Mouse (Mus musculus): ENCODE measurements around the gene Ostf1. TPM values are rescaled to one million over a fixed set of nuclear protein-coding genes. Genes with fewer than 3 reads are reported as not detected.

Ostf1 gene
- polyA plus RNA-seq, 1 experiment from 2014 or later: 45.8 TPM

DNA sequence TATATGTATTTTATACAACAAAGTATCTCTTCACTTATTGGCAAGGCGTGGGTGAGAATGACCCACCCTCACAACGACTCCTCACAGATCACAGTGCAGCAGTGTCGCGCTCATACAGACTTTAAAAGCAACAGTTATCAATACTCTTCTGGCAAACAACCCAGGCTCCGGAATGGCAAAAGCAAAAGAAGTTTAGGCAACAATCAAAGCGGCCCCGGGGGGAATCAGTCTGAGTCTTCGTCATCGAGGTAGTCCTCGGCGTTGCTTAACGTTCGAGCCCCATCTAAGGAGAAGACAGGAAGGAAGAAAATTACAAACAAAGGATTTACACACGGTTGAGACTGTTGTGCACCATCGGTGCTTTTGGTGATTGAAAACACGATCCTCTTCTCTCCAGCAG is 50.6 kb downstream of the Ostf1 start:
- H3K27me3 ChIP-seq: no peaks in the 10 kb centered on the region
- H3K4me3 ChIP-seq: no peak overlapping the region
- no peak overlapping the region for H3K27ac ChIP-seq

DNA sequence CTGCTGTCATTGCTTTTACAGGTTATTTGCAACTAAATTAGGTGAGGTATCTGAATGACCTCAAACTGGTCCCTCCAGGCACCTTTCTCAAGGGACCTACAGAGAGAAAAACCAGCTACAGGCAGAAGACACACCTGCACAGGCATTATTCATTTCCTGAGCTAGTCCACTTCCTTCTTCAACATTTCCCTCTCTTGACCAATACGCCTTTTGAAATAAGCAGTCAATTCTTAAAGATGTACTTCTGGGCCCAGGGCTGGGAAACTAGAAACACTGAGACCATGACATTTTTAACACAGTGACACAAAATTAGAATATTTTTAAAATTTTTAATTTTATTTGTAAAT is 52.6 kb downstream of the Ostf1 start:
- 86% methylated on average over 1 of the region's 1 CpGs for WGBS
- no peaks in the 10 kb centered on the region for H3K9me3 ChIP-seq

More for the DNA sequence above, 50.6 kb downstream of the Ostf1 start:
- no peak overlapping the region for H3K9ac ChIP-seq
- peaks cover 16% of the 10 kb centered on the region; the same call in 1 of the 2 replicates for H3K4me1 ChIP-seq
- 87% methylated on average over 16 of the region's 16 CpGs for WGBS
- H3K36me3 ChIP-seq: no peaks in the 10 kb centered on the region
- ATAC-seq (ENCODE audit: insufficient number of reproducible peaks, insufficient read depth, low FRiP score, low TSS enrichment): no peak
- no peak overlapping the region for H3K4me2 ChIP-seq (replicated peaks)
- H3K9me3 ChIP-seq: no peaks in the 10 kb centered on the region

DNA sequence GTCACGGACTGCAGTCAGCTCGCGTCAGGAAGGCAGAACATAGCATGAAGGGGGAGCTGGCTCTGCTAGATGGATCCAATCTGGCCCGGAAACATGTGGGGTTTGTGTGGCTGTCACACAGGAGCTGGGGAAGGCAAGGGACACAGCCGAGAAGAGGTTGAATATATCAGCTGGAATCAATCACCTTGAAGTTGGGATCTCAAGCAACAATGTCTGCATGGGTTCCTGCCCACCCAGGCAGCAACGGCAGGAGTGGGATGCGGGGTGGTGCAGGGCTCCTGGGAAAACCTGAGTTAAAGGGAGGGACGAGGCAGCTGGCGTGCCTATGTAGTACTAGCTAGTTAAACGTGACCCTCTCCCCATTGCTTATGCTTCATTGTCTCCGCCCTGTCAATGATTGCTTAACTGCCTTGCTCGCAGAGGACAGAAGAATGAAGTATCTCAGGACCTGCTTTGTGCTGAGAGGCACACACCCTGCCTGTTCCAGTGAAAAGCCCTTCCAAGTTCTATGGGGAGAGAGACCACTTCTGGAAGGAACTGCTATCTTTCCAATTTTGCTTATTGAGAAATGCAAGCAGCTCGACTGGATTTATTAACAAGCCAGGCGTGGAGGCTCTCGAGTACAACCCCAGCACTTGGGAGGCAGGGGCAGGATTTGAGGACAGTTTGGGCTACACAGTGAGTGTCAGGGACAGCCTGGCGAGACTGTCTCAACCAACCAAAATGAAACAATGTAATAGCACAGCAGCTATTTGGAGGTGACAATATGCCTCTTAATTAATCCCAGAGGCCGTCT is 53.2 kb downstream of the Ostf1 start:
- H3K9me3 ChIP-seq: no peaks in the 10 kb centered on the region
- no peaks in the 10 kb centered on the region for H3K27me3 ChIP-seq
- peaks cover 21% of the 10 kb centered on the region; the same call in 1 of the 2 replicates for H3K4me1 ChIP-seq
- H3K36me3 ChIP-seq: no peaks in the 10 kb centered on the region
- 0 out of 2 replicates have a peak overlapping the region, but pooled peaks have one; percentile 5 for H3K27ac ChIP-seq
- 41% methylated on average over 17 of the region's 17 CpGs for WGBS
- H3K9ac ChIP-seq: no peak overlapping the region
- no peak overlapping the region for H3K4me3 ChIP-seq
- 0 out of 2 replicates have a peak, but pooled peaks have one; percentile 54 for ATAC-seq (ENCODE audit: insufficient number of reproducible peaks, insufficient read depth, low FRiP score, low TSS enrichment)
- peak overlapping the region; percentile 37 for H3K4me2 ChIP-seq (replicated peaks)

More for the DNA sequence above, 52.6 kb downstream of the Ostf1 start:
- Histone ChIP-seq H3K27me3 (no peaks in the 10 kb centered on the region), H3K27ac (no peak overlapping the region), H3K36me3 (no peaks in the 10 kb centered on the region), H3K4me3 (no peak overlapping the region), H3K9ac (no peak overlapping the region), H3K4me2 (replicated peaks) (no peak overlapping the region), H3K4me1 (peaks cover 16% of the 10 kb centered on the region; the same call in 1 of the 2 replicates)
- ATAC-seq (ENCODE audit: insufficient number of reproducible peaks, insufficient read depth, low FRiP score, low TSS enrichment): no peak

DNA sequence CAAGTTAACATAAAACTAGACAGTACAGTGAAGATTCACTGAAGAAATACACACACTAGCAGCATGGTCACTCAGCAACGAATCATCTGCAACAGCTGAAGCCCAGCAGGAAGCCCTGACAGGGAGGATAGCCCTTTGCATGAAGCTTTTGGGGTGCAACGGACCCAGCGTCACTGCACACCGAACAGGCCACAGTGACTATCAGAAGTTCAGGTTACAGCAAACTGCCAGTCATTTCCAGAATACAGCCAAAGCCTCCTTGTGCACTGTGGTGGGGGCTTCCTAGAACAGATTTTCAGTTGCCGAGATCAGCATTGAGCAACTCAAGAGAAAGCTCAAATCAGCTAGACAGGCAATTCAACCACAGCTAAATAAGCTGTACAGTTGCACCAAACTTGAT is 54.3 kb downstream of the Ostf1 start:
- WGBS: 49% methylated on average over 5 of the region's 5 CpGs

DNA sequence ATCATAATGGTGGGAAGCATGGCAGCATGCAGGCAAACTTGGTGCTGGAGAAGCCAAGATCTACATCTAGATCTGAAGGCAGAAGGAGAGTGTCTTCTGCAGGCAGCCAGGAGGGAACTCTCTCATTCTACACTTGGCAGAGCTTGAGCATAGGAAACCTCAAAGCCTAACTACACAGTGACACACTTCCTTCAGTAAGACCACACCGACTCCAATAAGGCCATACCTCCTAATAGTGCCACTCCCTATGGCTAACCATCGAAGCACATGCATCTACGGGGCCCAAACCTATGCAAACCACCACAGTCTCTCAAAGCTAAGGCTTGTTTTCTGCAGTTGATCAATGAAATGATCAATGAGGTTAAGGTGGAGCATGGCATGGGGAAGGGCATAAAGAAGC is 55.7 kb downstream of the Ostf1 start:
- Histone ChIP-seq H3K4me1 (peaks cover 23% of the 10 kb centered on the region; the same call in 1 of the 2 replicates), H3K36me3 (no peaks in the 10 kb centered on the region), H3K27me3 (no peaks in the 10 kb centered on the region), H3K27ac (no peak overlapping the region), H3K4me3 (no peak overlapping the region), H3K9ac (no peak overlapping the region), H3K4me2 (replicated peaks) (no peak overlapping the region), H3K9me3 (no peaks in the 10 kb centered on the region)
- WGBS: 91% methylated on average over 3 of the region's 3 CpGs
- ATAC-seq (ENCODE audit: insufficient number of reproducible peaks, insufficient read depth, low FRiP score, low TSS enrichment): no peak

More for the DNA sequence above, 54.3 kb downstream of the Ostf1 start:
- Histone ChIP-seq H3K9me3 (no peaks in the 10 kb centered on the region), H3K27me3 (no peaks in the 10 kb centered on the region), H3K36me3 (no peaks in the 10 kb centered on the region), H3K4me1 (peaks cover 23% of the 10 kb centered on the region; the same call in 1 of the 2 replicates), H3K27ac (0 out of 2 replicates have a peak overlapping the region, but pooled peaks have one; percentile 30), H3K4me2 (replicated peaks) (no peak overlapping the region), H3K4me3 (no peak overlapping the region), H3K9ac (no peak overlapping the region)
- no peak for ATAC-seq (ENCODE audit: insufficient number of reproducible peaks, insufficient read depth, low FRiP score, low TSS enrichment)

DNA sequence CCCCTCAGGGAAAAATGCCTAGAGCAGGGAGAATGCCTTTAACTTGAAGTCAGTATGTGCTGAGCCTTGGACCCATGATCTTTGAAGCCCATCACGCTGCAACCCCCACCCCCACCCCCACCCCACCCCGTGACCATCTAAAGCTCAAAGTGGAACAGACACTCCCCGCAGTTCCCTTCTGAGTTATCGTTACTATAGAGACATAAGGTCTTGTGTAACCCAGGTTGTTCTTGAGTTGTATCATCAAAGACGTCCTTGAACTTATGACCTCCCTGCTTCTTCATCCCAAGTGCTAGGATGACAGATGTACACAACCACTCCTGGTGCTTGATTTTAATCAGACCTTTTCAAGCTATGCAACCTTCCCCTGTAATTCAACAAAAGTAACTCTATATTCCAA is 57.7 kb downstream of the Ostf1 start:
- no peak for ATAC-seq (ENCODE audit: insufficient number of reproducible peaks, insufficient read depth, low FRiP score, low TSS enrichment)
- no peaks in the 10 kb centered on the region for H3K27me3 ChIP-seq
- peaks cover 23% of the 10 kb centered on the region; the same call in 1 of the 2 replicates for H3K4me1 ChIP-seq
- H3K9me3 ChIP-seq: no peaks in the 10 kb centered on the region
- no peaks in the 10 kb centered on the region for H3K36me3 ChIP-seq
- no peak overlapping the region for H3K27ac ChIP-seq
- H3K4me3 ChIP-seq: no peak overlapping the region
- 63% methylated on average over 5 of the region's 5 CpGs for WGBS
- H3K4me2 ChIP-seq (replicated peaks): no peak overlapping the region
- no peak overlapping the region for H3K9ac ChIP-seq

DNA sequence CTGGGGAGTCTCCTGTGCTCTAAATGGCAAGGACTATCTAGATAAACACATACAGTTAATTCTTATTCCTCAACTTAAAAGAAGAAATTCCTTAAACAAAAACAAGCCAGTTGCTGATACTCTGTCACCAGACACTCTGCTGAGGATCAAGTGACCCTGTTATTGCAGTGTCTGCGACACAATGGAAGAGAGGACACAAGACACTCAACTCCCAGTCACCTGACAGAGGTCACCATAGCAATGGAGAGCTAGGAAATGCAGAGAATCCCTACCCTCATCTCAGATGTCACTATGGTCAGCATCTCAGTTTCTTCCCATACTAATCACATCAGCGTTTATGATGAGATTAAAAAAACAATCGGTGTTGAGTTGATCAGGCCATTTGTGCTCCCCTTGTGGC is 58.2 kb downstream of the Ostf1 start:
- 53% methylated on average over 3 of the region's 3 CpGs for WGBS
- Histone ChIP-seq H3K27ac (no peak overlapping the region), H3K9ac (no peak overlapping the region), H3K4me2 (replicated peaks) (no peak overlapping the region), H3K9me3 (no peaks in the 10 kb centered on the region), H3K4me1 (peaks cover 19% of the 10 kb centered on the region; the same call in 1 of the 2 replicates), H3K4me3 (no peak overlapping the region), H3K27me3 (no peaks in the 10 kb centered on the region), H3K36me3 (no peaks in the 10 kb centered on the region)
- no peak for ATAC-seq (ENCODE audit: insufficient number of reproducible peaks, insufficient read depth, low FRiP score, low TSS enrichment)

DNA sequence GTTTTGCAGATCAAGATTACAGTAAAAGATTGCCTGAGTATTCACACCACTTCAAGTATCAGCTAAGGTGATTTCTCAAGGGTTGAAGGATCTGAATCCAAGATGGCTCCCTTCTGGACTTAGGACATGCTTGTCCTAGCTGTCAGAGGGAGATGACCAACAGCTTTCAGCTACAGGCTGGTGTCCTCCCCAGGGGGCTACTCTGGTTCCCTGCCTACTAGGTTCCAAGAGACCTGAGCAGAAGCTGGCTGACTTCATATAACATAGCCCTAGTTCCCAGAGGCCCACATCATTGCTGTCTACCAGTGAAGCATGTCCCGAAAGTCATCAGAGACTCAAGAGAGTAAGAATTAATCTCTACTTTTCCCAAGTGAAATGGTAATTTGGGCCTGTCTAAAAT is 62.1 kb downstream of the Ostf1 start:
- no peak for ATAC-seq (ENCODE audit: insufficient number of reproducible peaks, insufficient read depth, low FRiP score, low TSS enrichment)
- WGBS: 89% methylated on average over 1 of the region's 1 CpGs
- H3K4me3 ChIP-seq: no peak overlapping the region
- H3K4me1 ChIP-seq: 0 out of 2 replicates have a peak, but pooled peaks cover 7% of the 10 kb centered on the region
- no peaks in the 10 kb centered on the region for H3K27me3 ChIP-seq
- H3K9ac ChIP-seq: no peak overlapping the region
- H3K4me2 ChIP-seq (replicated peaks): no peak overlapping the region
- H3K36me3 ChIP-seq: no peaks in the 10 kb centered on the region
- no peaks in the 10 kb centered on the region for H3K9me3 ChIP-seq
- H3K27ac ChIP-seq: no peak overlapping the region

DNA sequence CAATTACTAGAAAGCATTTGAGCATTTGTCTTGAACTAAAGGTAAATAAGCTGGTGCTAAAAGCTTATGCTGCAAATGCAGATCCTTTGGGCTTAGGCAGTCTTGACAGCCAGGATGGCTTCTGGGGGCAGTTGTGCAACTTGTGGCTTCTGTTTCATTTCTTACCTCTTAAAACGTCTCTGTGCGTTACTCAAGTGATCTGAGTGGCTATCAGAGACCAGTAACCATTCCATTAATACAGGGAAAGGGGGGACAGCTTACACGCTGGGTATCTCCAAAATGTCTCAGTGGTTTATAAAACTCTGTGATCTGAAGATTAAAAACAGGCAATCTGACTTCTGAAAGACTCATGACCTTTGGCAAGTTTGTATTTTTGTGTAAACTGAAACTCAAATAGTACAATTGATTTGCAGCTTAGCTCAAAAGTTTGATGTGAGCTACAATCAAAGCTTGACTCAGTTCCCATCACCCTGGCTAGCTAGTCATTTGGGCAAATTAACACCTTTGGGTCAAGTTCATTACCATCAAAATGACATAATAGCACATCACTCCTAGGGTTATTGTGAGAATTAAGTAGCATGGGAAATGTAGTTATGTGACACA is 62.7 kb downstream of the Ostf1 start:
- Histone ChIP-seq H3K27me3 (no peaks in the 10 kb centered on the region), H3K9me3 (no peaks in the 10 kb centered on the region), H3K9ac (no peak overlapping the region), H3K36me3 (no peaks in the 10 kb centered on the region), H3K4me3 (no peak overlapping the region), H3K4me1 (0 out of 2 replicates have a peak, but pooled peaks cover 7% of the 10 kb centered on the region), H3K4me2 (replicated peaks) (no peak overlapping the region), H3K27ac (no peak overlapping the region)
- no peak for ATAC-seq (ENCODE audit: insufficient number of reproducible peaks, insufficient read depth, low FRiP score, low TSS enrichment)
- WGBS: 66% methylated on average over 3 of the region's 3 CpGs

DNA sequence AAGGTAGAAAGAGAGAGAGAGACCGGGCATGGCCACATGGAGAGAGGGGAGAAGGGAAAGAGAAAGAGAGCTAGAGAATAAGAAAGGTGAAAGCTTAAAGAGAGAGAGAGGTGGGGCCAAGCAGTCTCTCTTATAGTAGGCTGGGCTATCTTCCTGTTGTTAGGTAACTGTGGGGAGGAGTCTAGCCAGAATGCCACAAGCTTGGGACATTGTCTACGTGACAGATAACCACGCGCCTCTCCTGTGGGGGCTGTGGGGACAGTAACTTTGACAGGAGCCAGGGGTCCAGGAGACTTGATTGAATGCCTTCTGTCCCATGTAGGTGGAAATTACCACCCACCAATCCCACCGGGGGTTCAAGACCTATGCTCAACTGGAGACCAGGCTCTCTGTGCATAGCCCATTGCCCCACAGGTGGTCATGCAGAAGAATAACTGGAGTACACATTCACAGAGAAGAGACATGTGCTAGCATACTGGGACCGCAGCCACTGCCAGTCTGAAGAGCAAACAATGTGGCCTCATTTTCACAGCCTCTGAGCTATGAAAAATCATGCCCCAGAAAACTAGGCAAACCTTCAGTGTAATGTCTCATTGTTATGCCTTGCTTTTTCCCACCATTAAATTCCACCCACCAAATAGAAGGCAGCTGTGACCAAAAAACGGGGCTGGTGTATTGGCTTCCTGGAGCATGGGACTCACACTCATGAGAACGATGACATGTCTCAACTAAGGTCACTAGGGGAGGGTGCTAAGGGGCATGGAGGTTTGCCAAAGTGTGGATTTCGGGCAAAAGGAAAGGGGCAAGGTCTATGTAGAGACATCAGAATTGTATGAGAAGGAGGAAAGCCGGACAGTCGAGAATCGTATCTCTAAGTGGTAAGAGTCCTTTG is 63.4 kb downstream of the Ostf1 start:
- no peak for ATAC-seq (ENCODE audit: insufficient number of reproducible peaks, insufficient read depth, low FRiP score, low TSS enrichment)
- Histone ChIP-seq H3K4me2 (replicated peaks) (no peak overlapping the region), H3K9me3 (no peaks in the 10 kb centered on the region), H3K4me3 (no peak overlapping the region), H3K4me1 (no peaks in the 10 kb centered on the region), H3K9ac (no peak overlapping the region), H3K27ac (no peak overlapping the region), H3K36me3 (no peaks in the 10 kb centered on the region), H3K27me3 (no peaks in the 10 kb centered on the region)
- 87% methylated on average over 12 of the region's 12 CpGs for WGBS

DNA sequence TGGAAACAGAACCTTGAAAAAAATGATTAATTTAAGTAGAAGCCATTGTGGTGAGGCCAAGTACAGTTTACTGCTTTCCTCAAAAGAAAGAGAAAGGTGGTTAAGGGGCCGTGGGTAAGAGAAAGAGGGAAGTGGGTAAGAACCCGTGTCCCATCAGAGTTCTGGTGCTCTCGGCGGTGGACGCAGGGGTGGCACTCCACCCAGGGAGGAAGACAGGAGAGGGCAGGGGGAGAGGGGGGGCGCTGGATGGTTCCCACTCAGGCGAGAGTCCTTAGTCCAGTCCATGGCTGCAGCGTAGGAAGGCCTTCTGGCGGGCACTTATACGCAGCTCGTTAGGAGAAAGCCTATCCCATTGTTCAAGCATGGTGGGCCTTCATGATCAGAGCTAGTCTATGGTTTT is 64.1 kb downstream of the Ostf1 start:
- H3K9me3 ChIP-seq: no peaks in the 10 kb centered on the region
- whole genome bisulfite sequencing: 87% methylated on average over 11 of the region's 11 CpGs
- no peak overlapping the region for H3K4me3 ChIP-seq
- no peaks in the 10 kb centered on the region for H3K4me1 ChIP-seq
- no peak for ATAC-seq (ENCODE audit: insufficient number of reproducible peaks, insufficient read depth, low FRiP score, low TSS enrichment)
- no peak overlapping the region for H3K27ac ChIP-seq
- no peak overlapping the region for H3K4me2 ChIP-seq (replicated peaks)
- no peaks in the 10 kb centered on the region for H3K27me3 ChIP-seq
- no peaks in the 10 kb centered on the region for H3K36me3 ChIP-seq
- no peak overlapping the region for H3K9ac ChIP-seq

Measured in embryonic facial prominence, embryonic 12.5 days (tissue).